Mouse (Mus musculus): ENCODE measurements around the gene Hist2h2ab.
"Not testable (repeated sequence)": the region's sequence is repeated elsewhere in the genome, so short reads cannot be mapped to it uniquely, and the experiment has no call there.

Hist2h2ab gene

DNA sequence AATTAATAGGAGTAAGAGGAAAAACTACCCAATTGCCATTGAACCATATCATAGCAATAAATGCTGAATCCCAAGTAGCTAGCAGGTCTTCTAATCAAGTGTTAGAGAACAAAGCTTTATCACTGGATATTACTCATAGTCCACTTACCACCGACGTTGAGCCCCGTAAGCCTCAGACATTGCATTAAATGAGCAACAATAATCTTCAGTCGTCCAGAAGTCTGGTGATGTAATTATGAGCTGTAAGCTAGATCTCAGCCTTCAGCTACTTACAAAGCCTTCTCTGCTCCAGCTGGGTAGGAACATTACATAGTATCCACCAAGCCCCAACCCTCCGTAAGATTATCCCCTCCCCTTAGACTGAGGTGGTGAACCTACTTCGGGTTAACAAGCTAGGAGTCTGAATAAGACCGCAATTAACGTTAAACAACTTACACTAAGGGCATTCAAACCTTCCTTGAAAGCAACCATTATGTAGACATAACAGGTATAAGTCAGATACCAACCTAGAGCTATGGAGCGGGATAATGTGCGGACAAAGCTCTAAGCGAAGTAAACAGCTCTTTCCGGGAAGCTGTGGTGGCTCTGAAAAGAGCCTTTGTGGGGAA is 18.3 kb downstream of the Hist2h2ab start:
- no peak for DNase-seq (ENCODE audit: low spot score)

DNA sequence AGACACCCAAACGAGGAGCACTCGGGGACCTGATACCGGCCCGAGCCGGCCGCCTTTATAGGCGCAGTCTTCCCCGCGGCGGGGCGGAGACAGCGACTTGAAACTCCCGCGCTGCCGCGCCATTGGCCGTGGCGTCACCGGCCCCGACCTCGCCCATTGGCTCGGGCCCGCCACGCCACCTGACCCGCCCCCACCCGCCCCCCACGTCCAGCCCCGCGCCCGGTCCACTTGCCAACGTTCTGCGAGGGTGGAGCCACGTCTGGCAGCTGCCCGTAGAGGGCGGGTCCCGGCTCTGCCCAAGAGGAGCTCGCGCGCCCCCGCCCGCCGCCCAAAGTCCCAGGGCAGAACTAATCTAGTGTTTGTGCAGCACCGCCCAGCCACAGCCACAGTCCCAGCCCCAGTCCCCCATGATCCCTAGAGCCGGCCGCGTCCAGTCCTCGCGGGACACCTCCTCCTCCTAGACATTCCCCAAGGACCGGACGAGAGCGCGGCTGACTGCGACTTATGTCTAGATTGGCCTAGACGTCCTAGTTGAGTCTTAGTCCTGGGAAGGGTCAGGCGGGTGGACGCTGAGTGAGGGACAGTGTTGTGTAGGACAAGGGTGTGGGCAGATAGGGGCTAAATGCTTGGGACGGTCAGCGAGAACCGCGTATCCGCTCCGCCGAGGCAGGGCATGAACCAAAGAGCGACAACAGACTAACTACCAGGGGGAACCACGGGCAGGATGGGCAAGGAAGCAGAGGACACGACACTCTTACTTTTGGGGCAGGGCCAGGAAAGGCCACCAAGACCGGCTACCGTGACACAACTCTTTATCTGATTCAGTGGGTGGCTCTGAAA is 19.5 kb downstream of the Hist2h2ab start, which contains the start of gene Hist2h3c2:
TSS of gene Hist2h3c2 (minus strand) at position 174 of the 840 bp plus-strand sequence.
- DNase-seq (ENCODE audit: low spot score) = not testable (repeated sequence)

DNA sequence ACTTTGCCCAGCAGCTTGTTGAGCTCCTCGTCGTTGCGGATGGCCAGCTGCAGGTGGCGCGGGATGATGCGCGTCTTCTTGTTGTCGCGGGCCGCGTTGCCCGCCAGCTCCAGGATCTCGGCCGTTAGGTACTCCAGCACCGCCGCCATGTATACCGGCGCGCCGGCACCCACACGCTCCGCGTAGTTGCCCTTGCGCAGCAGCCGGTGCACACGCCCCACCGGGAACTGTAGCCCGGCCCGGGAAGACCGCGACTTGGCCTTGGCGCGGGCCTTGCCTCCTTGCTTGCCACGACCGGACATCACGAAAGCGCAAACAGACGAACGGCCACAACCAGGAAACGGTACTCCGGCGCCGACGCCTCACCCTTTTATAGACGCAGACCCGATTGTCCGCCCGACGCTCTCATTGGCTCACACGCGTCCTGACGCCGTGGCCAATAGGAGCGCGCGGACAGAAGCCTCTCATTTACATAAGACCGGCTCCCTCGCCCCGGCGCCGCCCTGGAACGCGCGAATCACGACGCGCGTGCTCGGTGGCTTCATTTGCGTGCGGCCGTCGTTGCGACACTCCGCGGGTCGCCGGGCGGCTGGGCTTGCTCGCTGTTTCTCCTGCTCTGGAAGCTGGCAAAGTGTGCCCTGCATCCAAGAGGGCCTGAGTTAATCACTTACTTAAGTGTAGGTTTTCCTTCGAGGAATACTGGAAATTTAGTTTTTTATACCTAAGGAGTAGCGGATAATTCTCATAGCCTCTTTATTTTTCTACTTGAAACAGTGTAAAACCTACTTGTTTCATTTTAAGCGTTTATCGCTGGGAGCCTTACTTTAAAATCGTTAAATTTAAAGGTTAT is 20.5 kb downstream of the Hist2h2ab start, which contains the start of gene Hist2h2aa2:
TSS of gene Hist2h2aa2 (minus strand) at position 328 of the 850 bp plus-strand sequence.
- DNase-seq (ENCODE audit: low spot score) = peak; percentile 96

DNA sequence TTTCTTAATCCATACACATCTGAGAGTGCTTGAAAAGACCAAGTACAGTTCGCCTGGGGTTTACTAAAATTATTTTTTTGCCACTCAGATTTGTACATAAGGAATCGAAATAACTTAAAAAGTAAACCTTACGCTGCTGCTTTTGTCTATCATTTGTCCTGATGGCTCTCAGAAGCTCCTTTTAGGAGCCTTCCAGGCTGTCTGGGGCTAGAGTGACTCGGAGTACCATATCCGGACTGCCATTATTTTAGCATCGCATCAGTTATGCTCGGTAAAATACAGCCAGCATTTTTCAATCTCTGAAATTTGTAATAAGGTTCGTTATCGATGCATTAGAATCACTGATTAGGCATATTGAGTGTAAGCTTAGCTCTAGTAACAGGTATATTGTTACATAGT is 21.1 kb downstream of the Hist2h2ab start:
- DNase-seq (ENCODE audit: low spot score) = no peak

DNA sequence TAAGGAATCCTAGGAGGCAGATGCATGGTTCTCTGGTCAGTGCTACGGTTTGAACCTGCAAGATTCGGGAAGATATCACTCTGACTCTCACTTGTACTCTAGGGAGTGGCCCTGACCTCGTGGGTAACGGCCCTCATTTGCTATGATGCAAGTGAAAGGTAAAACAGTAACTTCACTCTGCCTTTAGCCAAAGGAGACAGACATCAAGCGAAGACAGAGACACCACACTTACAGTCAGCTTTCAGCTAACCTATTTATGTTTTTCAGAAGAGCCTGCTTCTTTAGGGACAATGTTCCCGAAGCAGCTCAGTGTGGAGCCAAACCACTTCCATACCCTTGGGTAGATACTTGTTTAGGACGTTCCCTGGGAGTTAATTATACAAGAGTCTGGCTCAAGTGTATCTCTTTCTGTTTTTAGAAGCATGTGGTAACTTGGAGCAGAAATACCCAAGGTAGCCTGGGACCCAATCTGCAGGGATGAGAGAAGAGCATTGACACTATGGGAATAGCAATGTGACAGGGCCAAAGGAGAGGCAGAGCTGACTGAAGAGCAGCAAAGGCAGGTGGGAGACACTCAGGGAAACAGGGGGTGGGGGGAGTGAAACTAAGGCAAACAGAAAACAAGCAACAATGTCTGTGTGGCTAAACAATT is 24.4 kb downstream of the Hist2h2ab start:
- no peak for DNase-seq (ENCODE audit: low spot score)

DNA sequence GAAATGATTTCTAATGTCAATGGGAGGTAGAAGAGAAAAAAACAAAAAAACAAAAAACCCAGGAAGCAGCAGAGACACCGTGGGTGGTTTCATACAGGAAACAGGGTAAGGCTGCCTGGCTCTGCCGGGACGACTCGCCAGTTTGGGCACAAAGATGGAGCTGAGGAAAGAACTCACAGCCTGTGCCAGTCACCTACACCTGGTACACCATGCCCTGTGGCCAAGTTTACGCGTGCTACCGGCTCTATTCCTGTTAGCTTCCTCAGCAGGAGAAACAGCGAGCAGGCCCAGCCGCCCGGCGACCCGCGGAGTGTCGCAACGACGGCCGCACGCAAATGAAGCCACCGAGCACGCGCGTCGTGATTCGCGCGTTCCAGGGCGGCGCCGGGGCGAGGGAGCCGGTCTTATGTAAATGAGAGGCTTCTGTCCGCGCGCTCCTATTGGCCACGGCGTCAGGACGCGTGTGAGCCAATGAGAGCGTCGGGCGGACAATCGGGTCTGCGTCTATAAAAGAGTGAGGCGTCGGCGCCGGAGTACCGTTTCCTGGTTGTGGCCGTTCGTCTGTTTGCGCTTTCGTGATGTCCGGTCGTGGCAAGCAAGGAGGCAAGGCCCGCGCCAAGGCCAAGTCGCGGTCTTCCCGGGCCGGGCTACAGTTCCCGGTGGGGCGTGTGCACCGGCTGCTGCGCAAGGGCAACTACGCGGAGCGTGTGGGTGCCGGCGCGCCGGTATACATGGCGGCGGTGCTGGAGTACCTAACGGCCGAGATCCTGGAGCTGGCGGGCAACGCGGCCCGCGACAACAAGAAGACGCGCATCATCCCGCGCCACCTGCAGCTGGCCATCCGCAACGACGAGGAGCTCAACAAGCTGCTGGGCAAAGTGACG is 25.6 kb downstream of the Hist2h2ab start, which contains the start of gene Hist2h2aa1:
TSS of gene Hist2h2aa1 (plus strand) at position 495 of the 884 bp plus-strand sequence.
- peak; percentile 79 for DNase-seq (ENCODE audit: low spot score)

DNA sequence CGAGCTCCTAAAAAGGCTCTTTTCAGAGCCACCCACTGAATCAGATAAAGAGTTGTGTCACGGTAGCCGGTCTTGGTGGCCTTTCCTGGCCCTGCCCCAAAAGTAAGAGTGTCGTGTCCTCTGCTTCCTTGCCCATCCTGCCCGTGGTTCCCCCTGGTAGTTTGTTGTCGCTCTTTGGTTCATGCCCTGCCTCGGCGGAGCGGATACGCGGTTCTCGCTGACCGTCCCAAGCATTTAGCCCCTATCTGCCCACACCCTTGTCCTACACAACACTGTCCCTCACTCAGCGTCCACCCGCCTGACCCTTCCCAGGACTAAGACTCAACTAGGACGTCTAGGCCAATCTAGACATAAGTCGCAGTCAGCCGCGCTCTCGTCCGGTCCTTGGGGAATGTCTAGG is 26.4 kb downstream of the Hist2h2ab start:
- not testable (repeated sequence) for DNase-seq (ENCODE audit: low spot score)

DNA sequence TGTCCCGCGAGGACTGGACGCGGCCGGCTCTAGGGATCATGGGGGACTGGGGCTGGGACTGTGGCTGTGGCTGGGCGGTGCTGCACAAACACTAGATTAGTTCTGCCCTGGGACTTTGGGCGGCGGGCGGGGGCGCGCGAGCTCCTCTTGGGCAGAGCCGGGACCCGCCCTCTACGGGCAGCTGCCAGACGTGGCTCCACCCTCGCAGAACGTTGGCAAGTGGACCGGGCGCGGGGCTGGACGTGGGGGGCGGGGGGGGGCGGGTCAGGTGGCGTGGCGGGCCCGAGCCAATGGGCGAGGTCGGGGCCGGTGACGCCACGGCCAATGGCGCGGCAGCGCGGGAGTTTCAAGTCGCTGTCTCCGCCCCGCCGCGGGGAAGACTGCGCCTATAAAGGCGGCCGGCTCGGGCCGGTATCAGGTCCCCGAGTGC is 26.8 kb downstream of the Hist2h2ab start, which contains the start of gene Hist2h3c1:
TSS of gene Hist2h3c1 (plus strand) at position 259 of the 430 bp plus-strand sequence.
- DNase-seq (ENCODE audit: low spot score) = not testable (repeated sequence)

DNA sequence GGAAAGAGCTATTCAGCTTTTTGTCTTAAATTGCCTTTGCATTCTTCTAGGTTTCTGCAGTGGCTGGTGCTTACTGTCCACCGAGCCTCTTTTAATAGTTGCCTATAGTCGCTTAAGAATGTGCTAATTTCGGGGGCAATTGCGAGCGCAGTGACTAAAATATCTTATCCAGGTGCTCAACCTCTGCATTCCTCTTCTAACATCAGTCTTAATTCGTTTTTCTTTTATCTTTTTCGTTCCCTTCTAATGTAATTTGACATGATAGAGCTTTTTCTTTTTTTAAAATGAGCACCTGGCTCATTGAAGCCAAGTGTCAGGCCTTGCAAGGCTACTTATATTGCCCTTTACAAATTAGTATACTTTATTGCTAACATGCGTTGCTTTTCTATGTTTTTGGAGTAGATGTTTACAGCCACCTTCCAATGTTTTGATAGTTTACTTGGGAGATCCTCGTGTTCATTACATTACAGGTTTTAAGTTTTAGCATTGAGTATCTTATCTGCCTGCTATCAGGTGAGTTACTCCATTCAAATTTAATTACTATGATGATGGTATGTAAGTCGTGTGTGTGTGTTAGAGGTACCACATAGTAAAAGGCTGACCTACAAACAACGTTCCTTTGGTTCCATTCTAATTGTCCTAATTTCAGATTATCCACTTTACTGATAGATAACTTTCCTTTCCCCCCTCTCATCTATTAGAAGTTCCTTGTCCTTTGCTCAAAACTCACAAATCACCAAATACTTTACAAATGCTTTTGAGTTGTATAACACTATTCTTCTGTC is 27.9 kb downstream of the Hist2h2ab start:
- no peak for DNase-seq (ENCODE audit: low spot score)

DNA sequence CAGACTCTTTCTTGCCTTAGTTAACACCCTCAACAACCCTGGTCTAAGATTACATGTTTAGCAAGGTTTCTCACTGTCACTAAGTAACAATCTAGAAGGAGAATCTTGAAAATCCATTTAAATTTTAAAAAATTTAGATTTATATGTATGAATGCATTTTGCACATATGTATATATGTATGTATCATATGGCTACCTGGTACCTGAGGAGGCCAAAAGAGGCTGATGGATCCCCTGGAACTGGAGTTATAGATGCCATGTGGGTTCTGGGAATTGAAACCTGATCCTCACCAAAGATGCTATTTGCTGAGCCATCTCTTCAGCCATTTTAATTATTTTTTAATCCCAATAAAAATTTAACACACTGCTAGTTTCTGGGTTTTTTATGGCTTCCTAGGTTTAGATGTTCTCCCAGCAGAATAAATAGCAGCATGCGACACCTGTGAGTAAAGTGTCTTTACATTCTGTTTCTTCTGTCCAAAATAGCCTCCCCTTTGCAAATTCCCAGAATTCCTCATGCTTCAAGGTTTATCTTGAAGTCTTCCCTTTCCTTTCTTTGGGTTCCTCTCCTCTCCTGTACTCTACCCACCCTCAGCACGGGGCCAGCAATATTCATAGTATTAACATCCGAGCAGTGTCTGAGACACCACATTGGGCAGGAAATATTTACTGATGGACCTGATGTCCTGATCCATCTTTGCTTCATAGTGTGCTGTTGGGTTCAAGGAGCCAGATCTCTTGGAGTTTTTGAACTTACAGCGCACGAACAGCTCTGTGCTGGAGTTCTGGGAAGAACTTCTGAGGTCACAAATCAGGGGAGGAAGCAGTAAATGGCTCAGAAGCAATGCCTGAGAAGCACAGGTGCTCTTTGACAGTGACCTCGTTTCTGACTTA is 28.7 kb downstream of the Hist2h2ab start:
- no peak for DNase-seq (ENCODE audit: low spot score)

DNA sequence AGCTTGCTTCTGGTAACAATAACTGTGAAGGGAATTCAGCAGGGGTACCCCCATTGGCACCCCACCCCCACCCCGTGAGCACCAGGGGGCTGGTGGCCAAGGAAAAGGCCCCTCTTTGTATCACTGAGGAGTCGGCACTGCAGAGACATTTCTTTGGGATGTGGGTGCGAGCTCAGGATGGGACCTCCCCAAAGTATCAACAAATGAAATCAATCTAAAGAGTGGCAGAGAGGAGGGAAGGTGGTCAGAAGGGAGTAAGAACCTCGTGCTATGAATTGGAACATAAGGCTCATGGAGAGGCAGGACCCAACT is 29.3 kb downstream of the Hist2h2ab start:
- DNase-seq (ENCODE audit: low spot score) = no peak

DNA sequence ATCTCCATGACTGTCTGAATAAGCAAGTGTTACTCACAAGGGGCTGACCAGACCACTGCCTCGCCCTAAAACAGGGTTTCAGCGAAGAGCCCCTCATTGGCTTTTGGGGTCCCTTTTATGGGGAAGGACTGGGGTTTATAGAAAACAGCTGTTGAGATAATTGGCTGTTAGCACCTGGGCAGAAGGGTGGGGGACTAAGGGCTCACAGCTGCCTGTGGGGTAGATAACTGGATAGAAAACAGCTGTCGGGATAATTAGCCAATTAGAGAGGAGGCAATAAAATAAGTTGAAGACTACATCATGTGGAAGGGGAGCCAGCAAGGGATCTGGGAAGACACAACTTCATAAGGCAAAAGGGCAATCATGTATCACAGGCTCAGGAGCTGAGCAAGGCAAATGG is 31.2 kb downstream of the Hist2h2ab start:
- DNase-seq (ENCODE audit: low spot score) = no peak

DNA sequence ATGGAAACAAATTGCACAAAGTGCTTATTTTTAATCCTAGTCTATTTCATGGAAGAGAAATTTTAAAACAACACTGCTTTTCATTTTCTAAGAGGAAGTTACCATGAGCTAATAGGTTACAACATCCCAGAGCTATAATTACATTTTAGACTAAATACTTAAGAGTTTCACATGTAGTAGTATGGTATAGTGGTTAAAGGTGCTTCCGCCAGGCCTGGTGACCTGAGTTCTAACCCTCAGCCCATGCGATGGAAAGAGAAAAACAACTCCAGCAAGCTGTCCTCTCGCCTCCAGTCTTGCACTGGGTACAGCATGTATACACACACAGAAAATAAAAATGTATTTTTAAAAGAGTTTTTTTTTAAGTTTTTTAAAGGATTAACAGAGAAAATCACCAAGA is 32.1 kb downstream of the Hist2h2ab start:
- no peak for DNase-seq (ENCODE audit: low spot score)

DNA sequence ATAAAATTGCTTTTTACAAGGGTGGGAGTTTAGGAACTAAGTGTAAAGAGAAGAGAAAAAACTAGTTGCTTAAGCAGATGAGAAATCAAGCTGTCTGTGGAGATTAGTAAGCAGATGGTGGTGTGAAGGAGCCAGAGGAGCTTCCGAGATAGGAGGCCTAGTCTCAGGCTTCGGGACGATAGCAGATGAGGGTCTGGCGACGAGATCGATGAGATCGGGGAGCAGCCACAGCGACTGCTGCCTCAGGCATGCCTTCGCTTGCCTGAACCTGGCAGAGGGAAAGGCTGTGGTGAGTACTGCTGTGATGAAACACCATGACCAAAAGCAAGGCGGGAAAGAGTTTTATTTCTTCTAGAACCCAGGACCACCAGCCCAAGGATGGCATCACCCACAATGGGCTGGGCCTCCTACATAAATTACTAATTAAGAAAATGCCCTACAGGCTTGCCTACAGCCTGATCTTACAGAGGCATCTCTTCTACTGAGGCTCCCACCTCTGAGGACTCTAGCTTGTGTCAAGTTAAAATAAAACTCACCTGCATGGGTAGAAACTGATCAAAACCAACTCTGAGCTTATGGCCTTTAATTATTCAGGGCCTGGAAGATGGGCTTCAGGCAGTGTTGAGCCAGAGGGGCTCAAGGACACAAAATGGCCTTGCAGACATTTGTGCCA is 35.2 kb downstream of the Hist2h2ab start:
- no peak for DNase-seq (ENCODE audit: low spot score)

DNA sequence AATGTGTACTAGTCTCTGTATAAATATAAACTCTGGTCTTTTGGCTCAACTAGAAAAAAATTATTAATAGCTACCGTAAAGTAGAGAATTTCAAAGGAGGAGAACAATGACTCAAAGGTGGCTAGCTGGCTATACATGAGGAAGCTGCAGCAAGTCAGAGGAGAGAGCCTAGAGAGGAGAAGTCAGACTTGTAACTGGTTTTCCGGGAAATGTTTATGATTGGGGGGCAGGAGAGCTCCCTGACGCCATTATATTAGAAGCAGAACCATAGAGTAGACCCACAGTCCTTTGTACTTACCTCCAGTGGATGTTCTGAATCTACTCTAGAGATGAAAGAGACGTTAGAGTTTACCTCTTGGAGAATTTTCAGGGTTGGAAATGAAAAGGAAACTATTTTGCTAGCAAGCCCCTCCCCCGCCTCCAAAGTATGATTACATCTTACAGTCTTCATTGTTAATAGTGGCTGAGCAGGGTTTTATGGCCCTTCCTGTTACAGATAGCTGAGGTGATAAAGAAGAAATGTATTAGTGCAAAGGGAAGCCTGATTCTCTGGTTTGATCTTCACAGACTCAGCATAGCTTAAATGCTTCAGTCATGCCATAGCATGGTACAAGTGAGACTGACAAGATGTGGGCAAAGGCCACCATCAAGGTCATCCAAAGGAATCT is 36.4 kb downstream of the Hist2h2ab start:
- no peak for DNase-seq (ENCODE audit: low spot score)

DNA sequence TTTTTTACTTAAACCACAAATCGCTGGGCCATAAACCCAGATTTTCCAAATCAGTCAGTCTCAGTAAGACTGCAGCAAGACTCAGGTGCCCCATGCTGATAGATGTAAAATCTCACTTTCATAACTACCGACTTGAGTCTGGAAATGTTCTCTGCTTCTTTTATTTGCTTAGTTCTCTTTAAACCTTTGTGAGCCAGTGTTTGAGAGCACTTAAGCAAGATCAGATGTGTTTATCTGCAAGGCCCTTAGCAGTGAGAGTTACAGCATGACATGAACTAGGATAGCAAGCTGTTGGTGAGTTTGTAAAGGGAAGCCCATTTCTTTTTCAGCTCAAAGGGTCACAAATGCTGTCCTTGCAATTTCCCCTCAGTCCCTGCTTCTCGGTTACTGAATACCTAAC is 37.5 kb downstream of the Hist2h2ab start:
- no peak for DNase-seq (ENCODE audit: low spot score)

DNA sequence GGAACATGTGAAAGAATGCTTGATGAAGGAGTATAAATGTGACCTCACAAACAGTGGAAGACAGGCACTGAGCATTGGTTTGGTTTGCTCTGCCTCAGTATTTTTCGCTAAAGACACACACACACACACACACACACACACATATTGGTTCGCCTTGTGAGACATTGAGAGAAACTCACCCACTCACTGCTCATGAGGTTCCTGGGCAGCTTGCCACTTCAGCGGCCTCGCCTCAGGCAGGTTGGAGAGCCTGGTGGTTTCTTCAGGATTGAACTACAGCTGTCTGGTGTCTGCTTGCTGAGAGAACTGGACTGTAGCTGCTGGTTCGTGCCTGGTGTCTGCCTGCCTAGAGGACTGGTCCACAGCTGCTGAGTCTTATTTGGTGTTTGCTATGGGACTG is 40.6 kb downstream of the Hist2h2ab start:
- no peak for DNase-seq (ENCODE audit: low spot score)

DNA sequence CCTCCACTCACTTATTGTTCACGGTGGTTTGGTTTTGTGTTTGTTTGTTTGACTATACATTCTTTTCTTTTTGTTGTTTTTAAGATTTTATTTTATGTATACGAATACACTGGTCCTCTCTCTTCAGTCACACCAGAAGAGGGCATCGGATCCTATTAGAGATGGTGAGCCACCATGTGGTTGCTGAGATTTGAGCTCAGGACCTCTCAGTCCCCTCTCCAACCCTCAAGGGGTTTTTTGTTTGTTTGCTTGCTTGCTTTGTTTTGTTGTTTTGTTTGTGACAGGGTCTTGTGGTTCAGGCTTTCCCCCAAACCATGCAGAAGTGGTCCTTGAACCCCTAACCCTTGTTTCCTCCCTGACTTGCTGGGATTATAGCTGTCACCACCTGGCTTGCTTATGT is 42.0 kb downstream of the Hist2h2ab start:
- DNase-seq (ENCODE audit: low spot score) = no peak
